Comparison of ENCODE assay signal across 8 mouse cellular contexts in genomic region chr7:113268287-113268686, GRCm38 (mm10).
DNase-seq lines count a peak whose midpoint lies in the region; ATAC-seq lines count a peak whose summit lies in the region.

No protein-coding gene starts in this region.

- no peak overlapping the region for H3K4me2 ChIP-seq in midbrain, embryonic 11.5 days
- H3K4me2 ChIP-seq in midbrain, embryonic 13.5 days (replicated peaks): no peak overlapping the region
- no peak overlapping the region for H3K4me2 ChIP-seq in intestine, embryonic 15.5 days (replicated peaks)

- H3K4me3 ChIP-seq in midbrain, embryonic 11.5 days (ENCODE audit: low read depth, low read length): no peak overlapping the region
- no peak overlapping the region for H3K4me3 ChIP-seq in midbrain, embryonic 13.5 days (replicated peaks)
- no peak overlapping the region for H3K4me3 ChIP-seq in intestine, embryonic 15.5 days (replicated peaks)

- H3K9ac ChIP-seq in midbrain, embryonic 11.5 days (ENCODE audit: low read length): no peak overlapping the region
- no peak overlapping the region for H3K9ac ChIP-seq in midbrain, embryonic 13.5 days (replicated peaks)
- no peak overlapping the region for H3K9ac ChIP-seq in intestine, embryonic 15.5 days

- ATAC-seq in midbrain, embryonic 11.5 days (ENCODE audit: low FRiP score): no peak
- ATAC-seq in midbrain, embryonic 13.5 days: no peak
- peak; percentile 60 for ATAC-seq in intestine, embryonic 15.5 days

- no peak overlapping the region for H3K27ac ChIP-seq in midbrain, embryonic 11.5 days (ENCODE audit: low read depth, low read length)
- no peak overlapping the region for H3K27ac ChIP-seq in midbrain, embryonic 13.5 days
- no peak overlapping the region for H3K27ac ChIP-seq in intestine, embryonic 15.5 days

- peak; percentile 87 for DNase-seq in midbrain, embryonic 11.5 days (ENCODE audit: low spot score, missing footprints)
- DNase-seq in adrenal gland, postnatal 10 days: peak; percentile 83
- peak; percentile 43 for DNase-seq in embryo, embryonic 9.5 days (ENCODE audit: extremely low spot score)
- peak; percentile 59 to 71 for DNase-seq in lung, adult 18-20 months
- DNase-seq in right cerebral cortex, postnatal 25 days: peak; percentile 50
- peak; percentile 61 for DNase-seq in urinary bladder, postnatal 25 days (ENCODE audit: low spot score)

- 78% methylated on average over 9 of the region's 9 CpGs for WGBS in midbrain, embryonic 11.5 days
- WGBS in midbrain, embryonic 13.5 days: 79% methylated on average over 9 of the region's 9 CpGs
- WGBS in intestine, embryonic 15.5 days: 75% methylated on average over 9 of the region's 9 CpGs

- H3K27me3 ChIP-seq in midbrain, embryonic 11.5 days (ENCODE audit: control insufficient read depth, insufficient read depth, low read length): no peaks in the 10 kb centered on the region
- no peaks in the 10 kb centered on the region for H3K27me3 ChIP-seq in midbrain, embryonic 13.5 days
- no peaks in the 10 kb centered on the region for H3K27me3 ChIP-seq in intestine, embryonic 15.5 days (replicated peaks)

- H3K4me1 ChIP-seq in midbrain, embryonic 11.5 days (ENCODE audit: control insufficient read depth, insufficient read depth, low read length): no peaks in the 10 kb centered on the region
- no peaks in the 10 kb centered on the region for H3K4me1 ChIP-seq in midbrain, embryonic 13.5 days (replicated peaks)
- H3K4me1 ChIP-seq in intestine, embryonic 15.5 days (replicated peaks): 0 out of 2 replicates have a peak, but pooled peaks cover 4% of the 10 kb centered on the region

- no peaks in the 10 kb centered on the region for H3K9me3 ChIP-seq in midbrain, embryonic 11.5 days (ENCODE audit: control insufficient read depth, low read length)
- no peaks in the 10 kb centered on the region for H3K9me3 ChIP-seq in midbrain, embryonic 13.5 days
- no peaks in the 10 kb centered on the region for H3K9me3 ChIP-seq in intestine, embryonic 15.5 days

- no peaks in the 10 kb centered on the region for H3K36me3 ChIP-seq in midbrain, embryonic 11.5 days (ENCODE audit: control insufficient read depth, insufficient read depth, low read length)
- no peaks in the 10 kb centered on the region for H3K36me3 ChIP-seq in midbrain, embryonic 13.5 days
- no peaks in the 10 kb centered on the region for H3K36me3 ChIP-seq in intestine, embryonic 15.5 days
